ENCODE assay signal across 8 mouse cellular contexts in the genomic region with DNA sequence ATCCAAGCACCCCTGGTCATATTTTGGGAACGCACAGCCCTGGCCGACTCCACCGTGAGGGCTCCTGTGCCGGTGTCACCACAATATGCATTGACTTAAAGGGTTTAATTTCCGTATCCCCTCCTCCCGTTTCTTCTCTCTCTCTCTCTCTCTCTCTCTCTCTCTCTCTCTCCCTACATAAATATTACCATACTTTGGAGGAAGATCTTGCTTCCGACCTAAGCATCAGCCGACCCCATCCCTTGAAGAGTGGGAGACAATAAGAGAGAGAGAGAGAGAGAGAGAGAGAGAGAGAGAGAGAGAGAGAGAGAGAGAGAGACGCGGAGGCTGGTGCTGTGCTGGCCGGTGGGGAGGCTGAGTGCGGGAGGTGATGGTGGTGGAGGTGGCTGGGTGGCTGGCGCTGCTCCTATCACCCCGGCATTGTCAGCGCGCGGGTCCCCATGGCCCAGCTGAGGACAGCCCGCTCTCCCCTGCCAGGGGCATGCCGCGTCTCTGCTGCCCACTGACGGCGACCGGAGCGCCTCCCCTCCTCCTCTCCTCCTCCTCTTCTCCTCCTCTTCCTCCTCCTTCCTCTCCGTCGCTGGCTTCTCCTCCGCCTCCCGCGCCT. TPM values are rescaled to one million over a fixed set of nuclear protein-coding genes. Genes with fewer than 3 reads are reported as not detected.
DNase-seq lines count a peak whose midpoint lies in the region; ATAC-seq and TF ChIP-seq lines count a peak whose summit lies in the region.

A gene (minus strand): TSS at position 163 of the 607 bp plus-strand sequence.

- peaks cover 18% of the 10 kb centered on the region for H3K27me3 ChIP-seq in liver, adult 2 months (ENCODE audit: control insufficient read depth, insufficient read depth, low read length)
- peaks cover 8% of the 10 kb centered on the region for H3K27me3 ChIP-seq in hindbrain, embryonic 11.5 days (ENCODE audit: control insufficient read depth, insufficient read depth, low read length)

- no peaks in the 10 kb centered on the region for H3K36me3 ChIP-seq in liver, adult 2 months (ENCODE audit: control insufficient read depth, insufficient read depth, low read length)
- H3K36me3 ChIP-seq in hindbrain, embryonic 11.5 days (ENCODE audit: control insufficient read depth, insufficient read depth, low read length), result no peaks in the 10 kb centered on the region

- no peaks in the 10 kb centered on the region for H3K79me2 ChIP-seq in liver, adult 2 months (ENCODE audit: control insufficient read depth, insufficient read depth, low read length)

- intact Hi-C loops in left cerebral cortex, postnatal 36 days (cut with DNase I), result loop anchor here (5.0 to 10.0 kb wide), 3 partner anchors 161 to 426 kb away; no protein-coding TSS in a partner anchor

- no peaks in the 10 kb centered on the region for H3K9me3 ChIP-seq in hindbrain, embryonic 11.5 days (ENCODE audit: control insufficient read depth, low read length)

- no peak within 1 kb of the TSS for H3K9ac ChIP-seq in liver, adult 2 months (ENCODE audit: low read depth, low read length)
- H3K9ac ChIP-seq in hindbrain, embryonic 11.5 days (ENCODE audit: low read depth, low read length), result peak within 1 kb of the TSS; percentile 66

- ATAC-seq in hindbrain, embryonic 11.5 days (ENCODE audit: low FRiP score), result peak; percentile 67

- TF ChIP-seq CTCF in liver, adult 2 months (IDR thresholded peaks at IDR 0.05; ENCODE audit: low read depth, low read length), result no peak
- no peak for TF ChIP-seq CTCF in olfactory bulb, adult 2 months (IDR thresholded peaks at IDR 0.05; ENCODE audit: insufficient read depth, low read depth, low read length)

- no peak within 1 kb of the TSS for H3K27ac ChIP-seq in liver, adult 2 months (replicated peaks; ENCODE audit: insufficient read depth, low read depth, low read length)
- H3K27ac ChIP-seq in hindbrain, embryonic 11.5 days (ENCODE audit: low read depth, low read length), result peak within 1 kb of the TSS; percentile 71
- peak within 1 kb of the TSS; percentile 88 for H3K27ac ChIP-seq in olfactory bulb, adult 2 months (ENCODE audit: insufficient read depth, low read depth, low read length)

- peak within 1 kb of the TSS; percentile 16; the same call in 1 of the 2 replicates for H3K4me3 ChIP-seq in liver, adult 2 months (ENCODE audit: insufficient read depth, low read depth, low read length)
- peak within 1 kb of the TSS; percentile 61 for H3K4me3 ChIP-seq in hindbrain, embryonic 11.5 days (ENCODE audit: low read depth, low read length)
- peak within 1 kb of the TSS; percentile 74 for H3K4me3 ChIP-seq in olfactory bulb, adult 2 months (ENCODE audit: insufficient read depth, low read depth, low read length)

- TF ChIP-seq POLR2A in liver, adult 2 months (IDR thresholded peaks at IDR 0.05; ENCODE audit: extremely low read depth, insufficient read depth, low read length), result no peak
- TF ChIP-seq POLR2A in olfactory bulb, adult 2 months (IDR thresholded peaks at IDR 0.05; ENCODE audit: insufficient read depth, low read depth, low read length), result no peak

- WGBS in liver, adult 2 months, result 1% methylated on average over 28 of the region's 29 CpGs
- under 1% methylated on average over 17 of the region's 29 CpGs for WGBS in hindbrain, embryonic 11.5 days
- under 1% methylated on average over 27 of the region's 29 CpGs for WGBS in olfactory bulb, adult 2 months

- DNase-seq in liver, adult 2 months (ENCODE audit: extremely low read depth, low read depth, low spot score), result no peak
- DNase-seq in liver, result no peak
- DNase-seq in embryo, embryonic 10 days (ENCODE audit: low spot score), result peak; percentile 22
- peak; percentile 62 for DNase-seq in hindbrain, embryonic 11.5 days (ENCODE audit: low spot score)
- DNase-seq in left cerebral cortex, postnatal 36 days (ENCODE audit: low spot score in 2 of 2), result peak in 1 of 2 experiments; percentile 57
- no peak for DNase-seq in spleen, postnatal 10 days (ENCODE audit: low spot score in 2 of 2)
- no peak for DNase-seq in kidney, adult 11 months

- H3K4me2 ChIP-seq in hindbrain, embryonic 11.5 days (replicated peaks; ENCODE audit: low read depth, low read length), result peak within 1 kb of the TSS; percentile 84

- H3K4me1 ChIP-seq in liver, adult 2 months (ENCODE audit: control insufficient read depth, insufficient read depth, low read length), result no peaks in the 10 kb centered on the region
- H3K4me1 ChIP-seq in hindbrain, embryonic 11.5 days (replicated peaks; ENCODE audit: control insufficient read depth, insufficient read depth, low read length), result no peaks in the 10 kb centered on the region
- H3K4me1 ChIP-seq in olfactory bulb, adult 2 months (ENCODE audit: control insufficient read depth, insufficient read depth, low read length), result peaks cover 2% of the 10 kb centered on the region; the same call in 1 of the 2 replicates

RNA-seq across cellular contexts. Expression of the gene that starts here (rescaled TPM):
- 0.07 and 0.09 TPM in 2 replicates for total RNA-seq in liver, adult 2 months (2014; rRNA removed)
- not detected in 2 replicates for polyA plus RNA-seq in liver, adult 2 months (2012; rRNA removed)
- 4.8 and 7.1 TPM in 2 replicates for polyA plus RNA-seq in hindbrain, embryonic 11.5 days (2014; fragmentation: Nextera tagmentation; extraction: Ambion mirVana)
- total RNA-seq in left cerebral cortex, postnatal 36 days (2021), result 100 to 1,000 TPM; 117 to 124 TPM
- polyA plus RNA-seq in olfactory bulb, adult 2 months (2012; ENCODE audit: insufficient read depth, insufficient read length, low replicate concordance, missing spikeins), result not detected in 2 replicates

Comparison
In these comparisons a context has a peak if more than half of its experiments do, and no peak if none do; other contexts are left out.
1. RNA of the gene that starts here (total RNA-seq): 117 to 124 TPM in left cerebral cortex, postnatal 36 days; 0.07 to 0.09 TPM in liver, adult 2 months; every median in the first group is over 100 times any median in the second.
2. DNase-seq: peak in embryo, embryonic 10 days (single experiment) and hindbrain, embryonic 11.5 days (single experiment); none in liver, adult 2 months (single experiment), liver (single experiment), spleen, postnatal 10 days (0 of 2) and kidney, adult 11 months (single experiment).
3. H3K4me3 ChIP-seq: peak in every context shown above with its lines; median percentile 74 in olfactory bulb, adult 2 months; 61 in hindbrain, embryonic 11.5 days; 16 in liver, adult 2 months.